Mouse (Mus musculus): ENCODE results near the gene Ldlrad3. TPM values are rescaled to one million over a fixed set of nuclear protein-coding genes. Genes with fewer than 3 reads are reported as not detected.

The Ldlrad3 gene
- polyA plus RNA-seq, 1 experiment: 15.5 TPM

DNA sequence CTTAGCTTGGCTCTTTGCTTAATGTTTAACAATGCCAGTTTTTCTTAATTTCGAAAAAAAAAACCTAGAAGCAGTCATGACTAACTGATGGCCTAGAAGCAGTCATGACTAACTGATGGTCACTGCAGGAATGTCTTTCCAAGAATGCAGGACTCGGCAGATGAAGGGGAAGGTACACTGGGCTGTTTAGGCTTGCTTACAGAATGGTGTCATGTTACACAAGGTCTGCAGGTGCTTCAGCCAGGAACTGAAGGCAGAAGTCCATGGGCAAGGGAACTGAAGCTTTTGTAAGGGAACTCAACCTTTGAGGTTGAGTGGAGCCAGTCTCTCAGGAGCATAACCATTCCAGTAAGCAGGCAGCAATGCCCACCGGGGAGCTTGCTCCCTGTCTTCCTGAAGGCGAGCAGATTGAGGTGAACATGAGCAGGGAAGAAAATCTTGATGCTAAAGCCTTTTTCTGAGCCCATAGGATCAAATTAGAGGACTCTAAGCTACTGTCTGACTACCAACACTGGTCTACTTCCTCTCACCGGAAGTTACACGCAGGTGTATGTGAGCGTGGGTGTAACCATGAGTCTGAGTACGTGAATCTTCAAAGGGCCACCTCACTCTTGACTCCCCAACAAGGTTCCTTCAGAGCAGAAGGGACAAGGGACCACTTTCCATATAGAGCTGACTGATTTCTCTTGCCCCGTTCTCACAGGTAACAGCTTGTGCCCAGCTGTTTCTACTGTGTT lies 193.4 kb downstream of the Ldlrad3 start:
- H3K36me3 ChIP-seq (ENCODE audit: control insufficient read depth, insufficient read depth): peaks cover 10% of the 10 kb centered on the region
- no peak overlapping the region for H3K4me3 ChIP-seq (ENCODE audit: insufficient read depth, poor library complexity, severe bottlenecking)
- H3K79me3 ChIP-seq (ENCODE audit: low read depth): peaks cover 2% of the 10 kb centered on the region
- H3ac ChIP-seq (ENCODE audit: control insufficient read depth, insufficient read length, low read depth): no peak overlapping the region
- H3K27me3 ChIP-seq (ENCODE audit: control insufficient read depth, insufficient read depth, insufficient read length): no peaks in the 10 kb centered on the region
- no peak for TF ChIP-seq CTCF (IDR thresholded peaks at IDR 0.05; ENCODE audit: control insufficient read depth, insufficient read depth, insufficient read length)
- no peak for TF ChIP-seq MAX (IDR thresholded peaks at IDR 0.05)
- TF ChIP-seq CEBPB (IDR thresholded peaks at IDR 0.05; ENCODE audit: low read depth): no peak
- TF ChIP-seq MYOD1 (IDR thresholded peaks at IDR 0.05; ENCODE audit: control insufficient read depth, insufficient read length, low read depth): no peak
- no peak for TF ChIP-seq FOSL1 (IDR thresholded peaks at IDR 0.05; ENCODE audit: insufficient read depth, low read length, poor library complexity, severe bottlenecking)
- no peak for TF ChIP-seq MYOG (IDR thresholded peaks at IDR 0.05; ENCODE audit: control insufficient read depth, extremely low read depth, insufficient read length)
- TF ChIP-seq USF1 (IDR thresholded peaks at IDR 0.05; ENCODE audit: low read depth): no peak
- H3K79me2 ChIP-seq (ENCODE audit: control insufficient read depth, insufficient read depth): peaks cover 6% of the 10 kb centered on the region

DNA sequence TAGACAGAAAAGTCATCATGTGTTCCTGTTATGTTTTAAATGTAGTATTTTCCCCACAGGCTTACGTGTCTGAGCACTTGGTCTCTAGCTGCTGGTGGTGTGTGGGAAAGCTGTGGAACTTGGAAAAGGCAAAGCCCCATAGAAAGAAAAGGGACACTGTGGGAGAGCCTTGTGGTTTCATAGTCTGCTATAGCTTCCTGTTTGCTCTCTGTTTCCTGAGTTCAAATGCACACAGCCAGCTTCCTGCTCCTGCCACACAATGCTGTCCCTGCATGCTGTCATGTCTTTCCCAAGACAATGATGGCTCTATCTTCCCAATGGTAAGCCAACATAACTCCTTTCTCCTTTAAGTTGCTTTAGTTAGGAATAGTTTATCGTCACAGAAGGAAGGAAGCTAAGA lies 194.5 kb downstream of the Ldlrad3 start:
- H3K4me3 ChIP-seq (ENCODE audit: insufficient read depth, poor library complexity, severe bottlenecking): no peak overlapping the region
- H3ac ChIP-seq (ENCODE audit: control insufficient read depth, insufficient read length, low read depth): no peak overlapping the region
- H3K79me2 ChIP-seq (ENCODE audit: control insufficient read depth, insufficient read depth): peaks cover 6% of the 10 kb centered on the region
- TF ChIP-seq FOSL1 (IDR thresholded peaks at IDR 0.05; ENCODE audit: insufficient read depth, low read length, poor library complexity, severe bottlenecking): no peak
- TF ChIP-seq USF1 (IDR thresholded peaks at IDR 0.05; ENCODE audit: low read depth): no peak
- TF ChIP-seq MYOD1 (IDR thresholded peaks at IDR 0.05; ENCODE audit: control insufficient read depth, insufficient read length, low read depth): no peak
- TF ChIP-seq MYOG (IDR thresholded peaks at IDR 0.05; ENCODE audit: control insufficient read depth, extremely low read depth, insufficient read length): no peak
- TF ChIP-seq CEBPB (IDR thresholded peaks at IDR 0.05; ENCODE audit: low read depth): no peak
- no peak for TF ChIP-seq CTCF (IDR thresholded peaks at IDR 0.05; ENCODE audit: control insufficient read depth, insufficient read depth, insufficient read length)
- no peak for TF ChIP-seq MAX (IDR thresholded peaks at IDR 0.05)
- no peaks in the 10 kb centered on the region for H3K27me3 ChIP-seq (ENCODE audit: control insufficient read depth, insufficient read depth, insufficient read length)
- H3K36me3 ChIP-seq (ENCODE audit: control insufficient read depth, insufficient read depth): peaks cover 10% of the 10 kb centered on the region
- peaks cover 2% of the 10 kb centered on the region for H3K79me3 ChIP-seq (ENCODE audit: low read depth)

DNA sequence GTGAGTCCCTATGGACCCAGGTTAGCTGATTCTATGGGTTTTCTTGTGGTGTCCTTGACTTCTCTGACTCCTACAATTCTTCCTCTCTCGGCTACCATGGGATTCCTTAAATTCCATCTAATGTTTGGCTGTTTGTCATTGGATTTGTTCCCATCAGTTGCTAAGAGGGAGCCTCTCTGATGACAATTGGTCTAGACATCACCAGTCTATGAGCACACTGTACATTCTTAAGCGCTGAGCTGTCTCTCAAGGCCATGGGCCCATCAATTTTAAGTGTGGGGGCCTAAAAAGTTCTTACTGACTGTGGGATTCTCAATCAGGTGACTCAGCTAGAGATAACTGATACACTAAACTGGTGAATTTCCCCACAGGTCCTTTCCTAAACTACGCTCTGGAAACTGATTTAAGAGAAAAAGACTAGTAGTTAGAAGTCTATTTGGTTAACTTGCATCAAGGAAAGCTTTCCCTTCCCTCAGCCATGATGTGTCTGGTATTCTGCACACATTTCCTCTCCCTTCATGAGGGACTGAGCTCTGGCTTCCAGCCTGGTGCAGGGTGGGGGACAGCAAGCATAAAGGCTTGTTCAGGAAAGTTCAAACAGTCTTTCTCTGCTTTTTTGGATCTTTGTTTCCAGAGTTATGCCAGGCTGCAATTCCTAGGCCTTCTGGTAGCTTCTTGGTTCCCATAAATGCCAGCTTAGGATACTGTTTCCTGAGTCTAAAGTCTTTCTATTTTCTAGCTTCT lies 199.7 kb downstream of the Ldlrad3 start:
- TF ChIP-seq CTCF (IDR thresholded peaks at IDR 0.05; ENCODE audit: control insufficient read depth, insufficient read depth, insufficient read length) (no peak), MYOD1 (IDR thresholded peaks at IDR 0.05; ENCODE audit: control insufficient read depth, insufficient read length, low read depth) (no peak), CEBPB (IDR thresholded peaks at IDR 0.05; ENCODE audit: low read depth) (peak; percentile 18), MYOG (IDR thresholded peaks at IDR 0.05; ENCODE audit: control insufficient read depth, extremely low read depth, insufficient read length) (no peak), USF1 (IDR thresholded peaks at IDR 0.05; ENCODE audit: low read depth) (peak; percentile 9), MAX (IDR thresholded peaks at IDR 0.05) (peak; percentile 0), FOSL1 (IDR thresholded peaks at IDR 0.05; ENCODE audit: insufficient read depth, low read length, poor library complexity, severe bottlenecking) (peak; percentile 75)

DNA sequence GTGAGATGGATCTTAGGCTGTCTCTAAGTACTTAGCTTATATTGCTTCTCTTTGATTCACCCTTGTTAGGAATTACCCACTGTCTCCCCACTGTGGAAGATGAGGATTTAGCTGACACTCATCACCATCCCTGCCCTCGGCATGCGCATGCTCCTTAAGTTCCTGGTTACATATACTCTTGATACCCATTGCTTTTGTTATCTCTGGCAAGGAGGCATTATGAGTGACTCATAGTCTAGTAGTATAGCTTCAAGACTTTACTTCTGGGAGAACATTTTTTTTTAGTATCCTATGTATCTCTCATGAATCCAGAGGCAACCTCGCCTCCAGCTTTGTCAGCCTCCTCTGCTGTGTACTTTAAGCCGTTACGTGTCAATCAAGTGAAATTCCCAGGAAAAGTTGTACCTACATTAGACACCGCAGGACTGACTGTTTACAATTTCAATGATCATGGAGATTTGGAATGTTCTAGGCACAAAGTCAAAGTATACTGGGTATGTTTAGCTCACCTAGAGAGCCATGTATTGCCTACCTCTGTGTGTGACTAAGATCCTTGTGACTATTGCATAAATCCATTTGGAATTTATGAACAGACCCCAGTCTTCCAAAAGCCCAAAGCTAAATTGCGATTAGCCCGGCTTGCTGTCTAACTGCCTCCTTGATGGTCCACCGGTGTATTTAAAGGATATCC lies 202.2 kb downstream of the Ldlrad3 start:
- Histone ChIP-seq H3K4me3 (ENCODE audit: insufficient read depth, poor library complexity, severe bottlenecking) (no peak overlapping the region), H3K79me2 (ENCODE audit: control insufficient read depth, insufficient read depth) (no peaks in the 10 kb centered on the region), H3K36me3 (ENCODE audit: control insufficient read depth, insufficient read depth) (peaks cover 8% of the 10 kb centered on the region), H3ac (ENCODE audit: control insufficient read depth, insufficient read length, low read depth) (no peak overlapping the region), H3K79me3 (ENCODE audit: low read depth) (no peaks in the 10 kb centered on the region), H3K27me3 (ENCODE audit: control insufficient read depth, insufficient read depth, insufficient read length) (no peaks in the 10 kb centered on the region)
- peak; percentile 61 for TF ChIP-seq USF1 (IDR thresholded peaks at IDR 0.05; ENCODE audit: low read depth)
- TF ChIP-seq CEBPB (IDR thresholded peaks at IDR 0.05; ENCODE audit: low read depth): peak; percentile 26
- TF ChIP-seq MAX (IDR thresholded peaks at IDR 0.05): no peak
- TF ChIP-seq MYOD1 (IDR thresholded peaks at IDR 0.05; ENCODE audit: control insufficient read depth, insufficient read length, low read depth): no peak

More for the DNA sequence above, 199.7 kb downstream of the Ldlrad3 start:
- Histone ChIP-seq H3K79me2 (ENCODE audit: control insufficient read depth, insufficient read depth) (peaks cover 3% of the 10 kb centered on the region), H3K27me3 (ENCODE audit: control insufficient read depth, insufficient read depth, insufficient read length) (no peaks in the 10 kb centered on the region), H3K36me3 (ENCODE audit: control insufficient read depth, insufficient read depth) (peaks cover 7% of the 10 kb centered on the region), H3ac (ENCODE audit: control insufficient read depth, insufficient read length, low read depth) (no peak overlapping the region), H3K79me3 (ENCODE audit: low read depth) (no peaks in the 10 kb centered on the region), H3K4me3 (ENCODE audit: insufficient read depth, poor library complexity, severe bottlenecking) (no peak overlapping the region)

DNA sequence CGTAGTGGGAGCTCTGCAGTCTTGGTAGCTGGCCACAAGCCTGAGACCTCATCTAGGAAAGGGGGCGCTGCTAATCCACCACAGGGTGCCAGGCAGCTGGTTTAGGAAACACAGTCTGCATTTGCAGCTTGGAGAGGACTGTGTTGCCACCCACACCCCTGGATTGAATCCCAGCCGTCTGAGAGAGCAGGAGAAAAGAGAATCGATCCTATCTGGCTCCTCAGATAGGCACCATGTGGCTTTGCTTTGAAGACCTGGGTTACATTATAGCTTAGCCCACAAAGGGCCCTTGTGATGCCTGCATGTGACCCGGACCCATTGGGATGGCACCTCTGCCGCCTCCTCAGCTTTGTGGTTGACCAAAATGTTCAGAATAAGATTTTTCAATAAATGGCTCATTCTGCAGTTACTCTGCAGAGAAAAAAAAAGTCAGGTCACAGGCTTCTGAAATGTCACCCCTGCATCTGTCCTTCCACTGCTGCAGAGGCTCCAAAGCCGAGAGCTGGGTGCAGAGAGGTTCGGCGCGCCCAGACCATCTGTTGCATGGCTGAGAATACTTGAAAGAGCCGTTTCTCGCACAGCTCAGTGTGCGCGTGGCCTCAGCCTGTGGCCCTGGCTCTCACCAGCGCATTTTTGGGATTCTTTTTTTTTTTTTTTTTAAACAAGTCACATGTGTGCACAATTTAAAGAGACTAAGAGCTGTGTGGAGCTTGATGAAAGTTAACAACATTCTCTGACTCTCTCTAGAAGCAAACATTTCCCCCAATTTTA lies 202.9 kb downstream of the Ldlrad3 start:
- H3K79me3 ChIP-seq (ENCODE audit: low read depth): no peaks in the 10 kb centered on the region
- no peaks in the 10 kb centered on the region for H3K27me3 ChIP-seq (ENCODE audit: control insufficient read depth, insufficient read depth, insufficient read length)
- peak; percentile 78 for TF ChIP-seq USF1 (IDR thresholded peaks at IDR 0.05; ENCODE audit: low read depth)
- no peak for TF ChIP-seq FOSL1 (IDR thresholded peaks at IDR 0.05; ENCODE audit: insufficient read depth, low read length, poor library complexity, severe bottlenecking)
- no peak for TF ChIP-seq CTCF (IDR thresholded peaks at IDR 0.05; ENCODE audit: control insufficient read depth, insufficient read depth, insufficient read length)
- no peak for TF ChIP-seq MYOG (IDR thresholded peaks at IDR 0.05; ENCODE audit: control insufficient read depth, extremely low read depth, insufficient read length)
- no peaks in the 10 kb centered on the region for H3K79me2 ChIP-seq (ENCODE audit: control insufficient read depth, insufficient read depth)
- peaks cover 8% of the 10 kb centered on the region for H3K36me3 ChIP-seq (ENCODE audit: control insufficient read depth, insufficient read depth)
- no peak overlapping the region for H3K4me3 ChIP-seq (ENCODE audit: insufficient read depth, poor library complexity, severe bottlenecking)
- no peak overlapping the region for H3ac ChIP-seq (ENCODE audit: control insufficient read depth, insufficient read length, low read depth)
